Mouse (Mus musculus): ENCODE data around the gene Tenm2. TPM values are rescaled to one million over a fixed set of nuclear protein-coding genes. Genes with fewer than 3 reads are reported as not detected.
A peak's percentile ranks its signal among the peaks of the same experiment; 100 is the strongest.

Gene Tenm2
- polyA plus RNA-seq, 1 experiment from 2014 or later, result 0.80 TPM

DNA sequence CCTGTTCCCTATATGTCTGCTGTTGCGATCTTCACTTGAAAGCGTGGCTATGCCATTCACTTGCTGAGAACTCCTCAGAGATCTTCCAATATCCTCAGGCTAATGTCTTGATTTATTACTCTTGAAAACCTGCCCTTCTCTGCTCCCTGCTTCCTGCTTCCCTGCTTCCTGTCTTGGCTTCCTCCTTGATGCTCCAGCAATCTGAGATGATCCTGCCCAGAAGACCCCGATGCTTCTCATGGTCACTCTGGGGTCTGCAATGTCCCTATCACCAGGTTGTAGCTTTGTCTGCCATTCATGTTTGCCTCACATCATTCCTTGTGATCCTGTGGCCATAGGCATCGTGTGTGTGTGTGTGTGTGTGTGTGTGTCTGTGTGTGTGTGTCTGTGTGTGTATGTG lies 697.6 kb downstream of the Tenm2 start:
- DNase-seq (ENCODE audit: low spot score), result no peak
- Histone ChIP-seq H3K4me1 (replicated peaks; ENCODE audit: insufficient read depth, low read length) (no peaks in the 10 kb centered on the region), H3K36me3 (ENCODE audit: insufficient read depth, low read length) (no peaks in the 10 kb centered on the region), H3K27ac (no peak overlapping the region), H3K4me3 (replicated peaks; ENCODE audit: low read depth, low read length) (no peak overlapping the region), H3K9ac (ENCODE audit: low read depth, low read length) (no peak overlapping the region), H3K27me3 (ENCODE audit: insufficient read depth, low read length) (no peaks in the 10 kb centered on the region), H3K4me2 (ENCODE audit: low read length) (no peak overlapping the region), H3K9me3 (replicated peaks; ENCODE audit: low read length) (no peaks in the 10 kb centered on the region)
- no peak for TF ChIP-seq CTCF (IDR thresholded peaks at IDR 0.05; ENCODE audit: low read depth)
- 44% methylated on average over 4 of the region's 4 CpGs for WGBS
- ATAC-seq (replicated peaks; ENCODE audit: low FRiP score, low read depth), result no peak

- H3K27me3 ChIP-seq (ENCODE audit: insufficient read depth, low read length), result no peaks in the 10 kb centered on the region
- TF ChIP-seq CTCF (IDR thresholded peaks at IDR 0.05; ENCODE audit: low read depth), result no peak
- 56% methylated on average over 9 of the region's 9 CpGs for WGBS
- DNase-seq (ENCODE audit: low spot score) (peak; percentile 65), ATAC-seq (replicated peaks; ENCODE audit: low FRiP score, low read depth) (peak; percentile 75)
- H3K4me3 ChIP-seq (replicated peaks; ENCODE audit: low read depth, low read length), result no peak overlapping the region
- H3K9ac ChIP-seq (ENCODE audit: low read depth, low read length), result no peak overlapping the region
- H3K36me3 ChIP-seq (ENCODE audit: insufficient read depth, low read length), result no peaks in the 10 kb centered on the region
- H3K27ac ChIP-seq, result no peak overlapping the region
- H3K4me2 ChIP-seq (ENCODE audit: low read length), result no peak overlapping the region
- H3K9me3 ChIP-seq (replicated peaks; ENCODE audit: low read length), result no peaks in the 10 kb centered on the region
- H3K4me1 ChIP-seq (replicated peaks; ENCODE audit: insufficient read depth, low read length), result no peaks in the 10 kb centered on the region
These were observed 698.1 kb downstream of the Tenm2 start for GRCm38 (mm10) chr11:36537573-36538133.

DNA sequence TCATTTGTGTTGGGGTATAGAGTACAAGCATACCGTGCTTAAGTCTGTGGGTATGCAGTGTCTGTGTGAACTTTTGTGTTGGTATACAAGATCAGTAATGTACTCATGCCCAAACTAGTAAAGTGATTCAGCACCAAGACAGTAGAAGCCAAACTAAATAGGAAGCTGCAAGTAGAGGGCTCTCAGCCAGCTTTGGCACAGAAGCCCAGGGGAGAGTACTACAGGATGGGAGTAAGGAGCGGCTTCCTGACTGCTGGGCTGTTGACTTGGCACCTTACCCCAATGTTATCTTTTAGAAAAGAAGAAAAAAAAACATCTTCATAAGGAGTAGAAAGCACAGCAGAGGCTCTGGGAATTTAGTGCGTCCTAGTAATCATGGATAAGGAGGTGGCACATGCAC lies 700.2 kb downstream of the Tenm2 start:
- H3K4me3 ChIP-seq (replicated peaks; ENCODE audit: low read depth, low read length), result no peak overlapping the region
- H3K9ac ChIP-seq (ENCODE audit: low read depth, low read length), result no peak overlapping the region
- 80% methylated on average over 3 of the region's 3 CpGs for WGBS
- H3K36me3 ChIP-seq (ENCODE audit: insufficient read depth, low read length), result no peaks in the 10 kb centered on the region
- no peak overlapping the region for H3K27ac ChIP-seq
- no peak overlapping the region for H3K4me2 ChIP-seq (ENCODE audit: low read length)
- ATAC-seq (replicated peaks; ENCODE audit: low FRiP score, low read depth) (no peak), DNase-seq (ENCODE audit: low spot score) (no peak)
- H3K4me1 ChIP-seq (replicated peaks; ENCODE audit: insufficient read depth, low read length), result no peaks in the 10 kb centered on the region
- no peak for TF ChIP-seq CTCF (IDR thresholded peaks at IDR 0.05; ENCODE audit: low read depth)
- H3K27me3 ChIP-seq (ENCODE audit: insufficient read depth, low read length), result no peaks in the 10 kb centered on the region
- H3K9me3 ChIP-seq (replicated peaks; ENCODE audit: low read length), result no peaks in the 10 kb centered on the region

DNA sequence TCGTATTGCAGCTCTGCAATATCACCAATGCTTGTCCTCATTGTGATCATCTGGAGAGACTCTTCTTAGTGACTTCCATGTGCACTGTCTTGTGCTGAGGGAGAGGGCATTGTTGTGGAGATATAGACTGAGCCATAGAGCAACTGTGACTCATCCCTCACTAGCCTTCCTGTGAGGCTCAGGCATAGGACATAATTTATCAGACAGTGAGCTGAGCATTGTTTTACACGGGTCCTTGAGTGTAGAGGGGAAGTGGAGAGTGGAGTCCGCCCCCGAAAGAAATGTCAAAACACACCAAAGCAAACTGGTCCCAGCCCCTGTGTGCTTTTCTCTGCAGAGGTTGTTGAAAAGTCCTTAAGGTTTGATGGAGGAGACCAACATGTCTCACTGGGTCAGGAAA lies 704.1 kb downstream of the Tenm2 start:
- Histone ChIP-seq H3K9ac (ENCODE audit: low read depth, low read length) (no peak overlapping the region), H3K4me3 (replicated peaks; ENCODE audit: low read depth, low read length) (no peak overlapping the region), H3K4me2 (ENCODE audit: low read length) (no peak overlapping the region), H3K36me3 (ENCODE audit: insufficient read depth, low read length) (no peaks in the 10 kb centered on the region), H3K27ac (no peak overlapping the region), H3K27me3 (ENCODE audit: insufficient read depth, low read length) (no peaks in the 10 kb centered on the region), H3K9me3 (replicated peaks; ENCODE audit: low read length) (no peaks in the 10 kb centered on the region), H3K4me1 (replicated peaks; ENCODE audit: insufficient read depth, low read length) (no peaks in the 10 kb centered on the region)
- ATAC-seq (replicated peaks; ENCODE audit: low FRiP score, low read depth) (no peak), DNase-seq (ENCODE audit: low spot score) (peak; percentile 38)
- WGBS, result 42% methylated on average over 4 of the region's 4 CpGs
- no peak for TF ChIP-seq CTCF (IDR thresholded peaks at IDR 0.05; ENCODE audit: low read depth)

DNA sequence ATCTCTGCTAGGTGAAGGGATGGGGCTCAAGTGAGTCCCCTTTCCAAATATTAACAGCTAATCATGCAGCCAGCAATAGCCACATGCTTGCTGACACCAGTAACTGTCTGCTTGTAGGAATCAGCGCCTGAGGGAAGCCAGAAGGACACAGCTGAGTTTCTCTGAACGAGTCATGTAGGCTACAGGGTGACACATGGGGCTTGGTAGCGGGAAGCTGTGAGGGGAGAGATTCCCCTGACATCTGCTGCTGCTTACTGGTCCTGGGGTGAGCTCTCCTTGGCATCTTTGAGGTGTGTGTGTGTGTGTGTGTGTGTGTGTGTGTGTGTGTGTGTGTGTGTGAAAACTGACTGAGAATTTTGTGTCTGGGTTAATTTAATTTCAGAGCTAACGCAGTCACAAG lies 708.3 kb downstream of the Tenm2 start:
- H3K9ac ChIP-seq (ENCODE audit: low read depth, low read length), result no peak overlapping the region
- WGBS, result 64% methylated on average over 4 of the region's 4 CpGs
- no peaks in the 10 kb centered on the region for H3K9me3 ChIP-seq (replicated peaks; ENCODE audit: low read length)
- no peak overlapping the region for H3K4me2 ChIP-seq (ENCODE audit: low read length)
- H3K27ac ChIP-seq, result no peak overlapping the region
- no peaks in the 10 kb centered on the region for H3K4me1 ChIP-seq (replicated peaks; ENCODE audit: insufficient read depth, low read length)
- no peak for TF ChIP-seq CTCF (IDR thresholded peaks at IDR 0.05; ENCODE audit: low read depth)
- H3K4me3 ChIP-seq (replicated peaks; ENCODE audit: low read depth, low read length), result no peak overlapping the region
- H3K36me3 ChIP-seq (ENCODE audit: insufficient read depth, low read length), result no peaks in the 10 kb centered on the region
- DNase-seq (ENCODE audit: low spot score), result no peak
- ATAC-seq (replicated peaks; ENCODE audit: low FRiP score, low read depth), result no peak
- H3K27me3 ChIP-seq (ENCODE audit: insufficient read depth, low read length), result no peaks in the 10 kb centered on the region

DNA sequence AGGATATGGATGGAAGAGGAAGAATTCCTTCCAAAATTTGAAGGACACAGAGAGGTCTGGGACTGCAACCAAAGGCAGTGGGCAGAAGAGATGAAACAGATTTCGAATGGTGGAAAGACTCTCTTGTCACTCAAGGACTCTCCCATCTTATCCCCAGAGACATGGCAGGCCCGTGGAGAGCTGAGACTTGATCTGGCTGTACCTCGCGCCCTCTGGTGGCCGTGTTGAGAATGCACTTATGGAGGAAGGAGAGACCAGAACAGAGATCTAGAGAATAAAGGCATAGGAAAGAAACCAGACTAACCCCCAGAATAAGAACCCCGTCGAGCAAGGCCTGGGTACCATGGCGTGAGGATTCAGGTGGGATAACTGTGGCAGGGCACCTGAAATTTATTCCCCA lies 709.4 kb downstream of the Tenm2 start:
- H3K4me2 ChIP-seq (ENCODE audit: low read length), result no peak overlapping the region
- no peaks in the 10 kb centered on the region for H3K9me3 ChIP-seq (replicated peaks; ENCODE audit: low read length)
- no peaks in the 10 kb centered on the region for H3K36me3 ChIP-seq (ENCODE audit: insufficient read depth, low read length)
- ATAC-seq (replicated peaks; ENCODE audit: low FRiP score, low read depth) (peak; percentile 46; the same call in 1 of the 2 replicates), DNase-seq (ENCODE audit: low spot score) (peak; percentile 79)
- no peak overlapping the region for H3K9ac ChIP-seq (ENCODE audit: low read depth, low read length)
- 11% methylated on average over 8 of the region's 8 CpGs for WGBS
- no peaks in the 10 kb centered on the region for H3K4me1 ChIP-seq (replicated peaks; ENCODE audit: insufficient read depth, low read length)
- H3K27ac ChIP-seq, result no peak overlapping the region
- TF ChIP-seq CTCF (IDR thresholded peaks at IDR 0.05; ENCODE audit: low read depth), result peak; percentile 93
- H3K27me3 ChIP-seq (ENCODE audit: insufficient read depth, low read length), result no peaks in the 10 kb centered on the region
- no peak overlapping the region for H3K4me3 ChIP-seq (replicated peaks; ENCODE audit: low read depth, low read length)

DNA sequence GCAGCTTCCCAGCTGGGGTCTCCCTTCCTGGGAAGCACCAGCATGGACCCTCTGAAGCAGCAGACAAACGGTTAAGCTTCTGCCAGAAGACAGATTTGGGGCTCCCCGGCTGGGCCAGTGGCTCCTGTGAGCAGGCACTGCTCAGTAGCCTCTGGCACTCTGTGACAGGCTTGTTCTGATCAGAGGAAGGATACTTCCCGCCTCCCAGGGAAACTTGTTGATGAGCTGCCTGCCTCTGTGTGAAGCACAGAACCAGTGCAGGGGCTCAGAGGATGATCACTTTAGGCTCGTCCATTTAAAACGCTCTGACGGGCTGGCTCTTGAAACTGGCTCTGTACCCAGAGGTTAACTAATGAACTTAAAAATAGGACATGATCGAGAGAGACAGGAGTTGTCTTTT lies 723.3 kb downstream of the Tenm2 start:
- Histone ChIP-seq H3K9me3 (replicated peaks; ENCODE audit: low read length) (no peaks in the 10 kb centered on the region), H3K4me2 (ENCODE audit: low read length) (no peak overlapping the region), H3K4me3 (replicated peaks; ENCODE audit: low read depth, low read length) (no peak overlapping the region), H3K36me3 (ENCODE audit: insufficient read depth, low read length) (no peaks in the 10 kb centered on the region), H3K4me1 (replicated peaks; ENCODE audit: insufficient read depth, low read length) (no peaks in the 10 kb centered on the region), H3K9ac (ENCODE audit: low read depth, low read length) (no peak overlapping the region), H3K27me3 (ENCODE audit: insufficient read depth, low read length) (no peaks in the 10 kb centered on the region), H3K27ac (no peak overlapping the region)
- TF ChIP-seq CTCF (IDR thresholded peaks at IDR 0.05; ENCODE audit: low read depth), result no peak
- WGBS, result 65% methylated on average over 7 of the region's 7 CpGs
- ATAC-seq (replicated peaks; ENCODE audit: low FRiP score, low read depth) (no peak), DNase-seq (ENCODE audit: low spot score) (no peak)

Measured in kidney, postnatal 0 days (tissue).